Mouse (Mus musculus): ENCODE measurements around the gene Tmub1. TPM values are rescaled to one million over a fixed set of nuclear protein-coding genes. Genes with fewer than 3 reads are reported as not detected.

Tmub1 gene
- polyA plus RNA-seq, 1 experiment, result 37.8 TPM

- Histone ChIP-seq H3K36me3 (replicated peaks; ENCODE audit: low read length) (peaks cover 49% of the 10 kb centered on the region), H3K9me3 (no peaks in the 10 kb centered on the region), H3K4me3 (replicated peaks) (peak overlapping the region; percentile 92), H3K4me1 (peaks cover 61% of the 10 kb centered on the region), H3K27me3 (replicated peaks) (no peaks in the 10 kb centered on the region)
- no peak for TF ChIP-seq GATA1 (IDR thresholded peaks at IDR 0.05; ENCODE audit: borderline replicate concordance, low read length)
- TF ChIP-seq FLI1 (IDR thresholded peaks at IDR 0.05; ENCODE audit: low read length), result no peak
Measured at GRCm38 (mm10) chr5:24426037-24426432, 21.6 kb downstream of the Tmub1 start.

DNA sequence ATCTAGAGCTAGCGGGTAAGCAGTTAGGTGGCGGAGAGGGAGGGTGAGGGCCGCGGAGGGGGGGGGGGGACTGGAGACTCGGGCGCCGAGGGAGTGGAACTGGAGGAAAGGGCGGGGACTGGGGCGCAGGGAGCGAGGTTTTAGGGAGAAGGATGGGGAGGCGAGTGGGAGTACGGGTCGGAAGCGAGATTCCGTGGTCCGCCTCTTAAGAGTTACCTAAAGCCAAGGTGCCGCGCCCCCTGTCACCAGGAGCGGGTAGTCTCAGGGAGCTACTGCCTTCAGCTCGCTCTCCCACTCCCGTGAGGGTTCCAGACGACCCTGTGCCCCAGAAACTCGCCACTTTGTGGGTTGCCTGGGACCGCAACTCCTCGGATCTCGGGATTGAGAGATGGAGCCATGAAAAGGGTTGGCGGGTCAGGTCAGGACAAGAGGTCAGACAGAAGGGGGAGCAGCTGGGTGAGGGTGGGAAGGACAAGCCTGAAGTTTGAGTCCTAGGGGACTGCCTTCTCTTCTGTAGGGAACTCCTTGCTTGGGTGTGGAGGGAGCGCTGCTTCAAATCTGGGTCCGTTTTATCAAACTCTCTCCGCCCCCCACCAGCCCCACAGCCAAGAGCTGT lies 22.1 kb downstream of the Tmub1 start:
- no peaks in the 10 kb centered on the region for H3K27me3 ChIP-seq (replicated peaks)
- TF ChIP-seq FLI1 (IDR thresholded peaks at IDR 0.05; ENCODE audit: low read length), result no peak
- TF ChIP-seq GATA1 (IDR thresholded peaks at IDR 0.05; ENCODE audit: borderline replicate concordance, low read length), result no peak
- H3K9me3 ChIP-seq, result no peaks in the 10 kb centered on the region
- peak overlapping the region; percentile 92 for H3K4me3 ChIP-seq (replicated peaks)
- H3K36me3 ChIP-seq (replicated peaks; ENCODE audit: low read length), result peaks cover 49% of the 10 kb centered on the region
- H3K4me1 ChIP-seq, result peaks cover 66% of the 10 kb centered on the region

- TF ChIP-seq FLI1 (IDR thresholded peaks at IDR 0.05; ENCODE audit: low read length), result no peak
- no peak for TF ChIP-seq GATA1 (IDR thresholded peaks at IDR 0.05; ENCODE audit: borderline replicate concordance, low read length)
- Histone ChIP-seq H3K4me1 (peaks cover 72% of the 10 kb centered on the region), H3K4me3 (replicated peaks) (peak overlapping the region; percentile 92), H3K9me3 (no peaks in the 10 kb centered on the region), H3K27me3 (replicated peaks) (no peaks in the 10 kb centered on the region), H3K36me3 (replicated peaks; ENCODE audit: low read length) (peaks cover 49% of the 10 kb centered on the region)
Measured at GRCm38 (mm10) chr5:24424861-24425411, 22.7 kb downstream of the Tmub1 start.

- TF ChIP-seq GATA1 (IDR thresholded peaks at IDR 0.05; ENCODE audit: borderline replicate concordance, low read length), result no peak
- TF ChIP-seq FLI1 (IDR thresholded peaks at IDR 0.05; ENCODE audit: low read length), result no peak
- H3K4me1 ChIP-seq, result peaks cover 79% of the 10 kb centered on the region
- H3K9me3 ChIP-seq, result no peaks in the 10 kb centered on the region
- peak overlapping the region; percentile 92 for H3K4me3 ChIP-seq (replicated peaks)
- H3K27me3 ChIP-seq (replicated peaks), result peaks cover 1% of the 10 kb centered on the region
- peaks cover 49% of the 10 kb centered on the region for H3K36me3 ChIP-seq (replicated peaks; ENCODE audit: low read length)
Measured at GRCm38 (mm10) chr5:24424004-24424781, 23.5 kb downstream of the Tmub1 start.

- peaks cover 49% of the 10 kb centered on the region for H3K36me3 ChIP-seq (replicated peaks; ENCODE audit: low read length)
- no peaks in the 10 kb centered on the region for H3K9me3 ChIP-seq
- TF ChIP-seq GATA1 (IDR thresholded peaks at IDR 0.05; ENCODE audit: borderline replicate concordance, low read length), result no peak
- no peak for TF ChIP-seq FLI1 (IDR thresholded peaks at IDR 0.05; ENCODE audit: low read length)
- H3K4me3 ChIP-seq (replicated peaks), result peak within 1 kb of the TSS; percentile 92
- H3K4me1 ChIP-seq, result peaks cover 80% of the 10 kb centered on the region
- peaks cover 3% of the 10 kb centered on the region for H3K27me3 ChIP-seq (replicated peaks)
Measured at GRCm38 (mm10) chr5:24423129-24424003, 24.3 kb downstream of the Tmub1 start, which contains the start of the genes Cdk5 and Slc4a2. TSS of gene Cdk5 (minus strand) at chr5:24423530. TSS of gene Slc4a2 (plus strand) at chr5:24423837.

DNA sequence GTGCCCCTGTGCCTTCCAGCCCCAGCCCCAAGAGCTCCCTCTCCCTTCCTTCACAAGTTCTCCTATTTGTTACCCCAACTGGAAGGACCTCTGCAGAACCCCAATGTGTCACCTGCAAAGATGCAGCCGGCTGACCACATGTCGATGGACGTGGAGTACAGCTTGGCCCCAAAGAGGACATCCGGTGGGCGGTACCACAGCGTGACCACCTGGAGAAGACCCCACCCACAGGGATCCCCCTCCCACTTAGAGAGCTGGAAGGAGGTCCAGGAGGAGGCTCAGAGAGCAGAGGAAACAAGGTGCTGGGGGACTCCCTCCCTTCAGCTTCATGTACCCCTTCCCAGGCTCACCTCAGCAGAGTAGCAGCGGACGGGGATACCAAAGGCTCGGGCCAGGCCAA lies 27.3 kb downstream of the Tmub1 start:
- Histone ChIP-seq H3K36me3 (replicated peaks; ENCODE audit: low read length) (peaks cover 55% of the 10 kb centered on the region), H3K4me1 (peaks cover 63% of the 10 kb centered on the region), H3K9me3 (no peaks in the 10 kb centered on the region), H3K27me3 (replicated peaks) (peaks cover 26% of the 10 kb centered on the region), H3K4me3 (replicated peaks) (no peak overlapping the region)
- TF ChIP-seq FLI1 (IDR thresholded peaks at IDR 0.05; ENCODE audit: low read length) (no peak), GATA1 (IDR thresholded peaks at IDR 0.05; ENCODE audit: borderline replicate concordance, low read length) (no peak)

GRCm38 (mm10) chr5:24417587-24417986 lies 30.1 kb downstream of the Tmub1 start:
- H3K4me3 ChIP-seq (replicated peaks), result no peak overlapping the region
- H3K4me1 ChIP-seq, result peaks cover 67% of the 10 kb centered on the region
- TF ChIP-seq FLI1 (IDR thresholded peaks at IDR 0.05; ENCODE audit: low read length), result no peak
- no peak for TF ChIP-seq GATA1 (IDR thresholded peaks at IDR 0.05; ENCODE audit: borderline replicate concordance, low read length)
- peaks cover 54% of the 10 kb centered on the region for H3K27me3 ChIP-seq (replicated peaks)
- H3K36me3 ChIP-seq (replicated peaks; ENCODE audit: low read length), result peaks cover 55% of the 10 kb centered on the region
- no peaks in the 10 kb centered on the region for H3K9me3 ChIP-seq

- peaks cover 60% of the 10 kb centered on the region for H3K4me1 ChIP-seq
- TF ChIP-seq GATA1 (IDR thresholded peaks at IDR 0.05; ENCODE audit: borderline replicate concordance, low read length) (no peak), FLI1 (IDR thresholded peaks at IDR 0.05; ENCODE audit: low read length) (no peak)
- peak overlapping the region; percentile 77 for H3K4me3 ChIP-seq (replicated peaks)
- no peaks in the 10 kb centered on the region for H3K9me3 ChIP-seq
- peaks cover 45% of the 10 kb centered on the region for H3K36me3 ChIP-seq (replicated peaks; ENCODE audit: low read length)
- peaks cover 67% of the 10 kb centered on the region for H3K27me3 ChIP-seq (replicated peaks)
Measured at GRCm38 (mm10) chr5:24416222-24416736, 31.4 kb downstream of the Tmub1 start.

- H3K4me1 ChIP-seq, result peaks cover 43% of the 10 kb centered on the region
- no peak overlapping the region for H3K4me3 ChIP-seq (replicated peaks)
- H3K9me3 ChIP-seq, result no peaks in the 10 kb centered on the region
- no peak for TF ChIP-seq GATA1 (IDR thresholded peaks at IDR 0.05; ENCODE audit: borderline replicate concordance, low read length)
- no peak for TF ChIP-seq FLI1 (IDR thresholded peaks at IDR 0.05; ENCODE audit: low read length)
- H3K36me3 ChIP-seq (replicated peaks; ENCODE audit: low read length), result peaks cover 38% of the 10 kb centered on the region
- peaks cover 85% of the 10 kb centered on the region for H3K27me3 ChIP-seq (replicated peaks)
Measured at GRCm38 (mm10) chr5:24413938-24414337, 33.7 kb downstream of the Tmub1 start.
